Mouse (Mus musculus): Measurements from ENCODE around the gene Gpc6. TPM values are rescaled to one million over a fixed set of nuclear protein-coding genes. Genes with fewer than 3 reads are reported as not detected.

Gpc6 gene
- polyA plus RNA-seq, 1 experiment from 2014 or later = 42.5 TPM

- H3K9me3 ChIP-seq (ENCODE audit: control insufficient read depth, low read length) = no peaks in the 10 kb centered on the region
- no peaks in the 10 kb centered on the region; the same call in 1 of the 2 replicates for H3K4me1 ChIP-seq (ENCODE audit: control insufficient read depth, insufficient read depth, low read length)
- DNase-seq (ENCODE audit: low spot score) (no peak), ATAC-seq (ENCODE audit: low read depth) (no peak)
- no peak overlapping the region for H3K9ac ChIP-seq (ENCODE audit: low read depth, low read length)
- no peaks in the 10 kb centered on the region for H3K27me3 ChIP-seq (replicated peaks; ENCODE audit: control insufficient read depth, insufficient read depth, low read length)
- no peak overlapping the region for H3K27ac ChIP-seq (replicated peaks; ENCODE audit: low read depth, low read length)
- H3K4me2 ChIP-seq (ENCODE audit: low read depth, low read length) = no peak overlapping the region
- WGBS = 59% methylated on average over 4 of the region's 4 CpGs
- no peak overlapping the region for H3K4me3 ChIP-seq (ENCODE audit: low read depth, low read length)
- H3K36me3 ChIP-seq (ENCODE audit: control insufficient read depth, insufficient read depth, low read length) = no peaks in the 10 kb centered on the region
Observed at GRCm38 (mm10) chr14:117760830-117761517, 835.9 kb downstream of the Gpc6 start.

- H3K36me3 ChIP-seq (ENCODE audit: control insufficient read depth, insufficient read depth, low read length) = no peaks in the 10 kb centered on the region
- no peaks in the 10 kb centered on the region for H3K27me3 ChIP-seq (replicated peaks; ENCODE audit: control insufficient read depth, insufficient read depth, low read length)
- no peak overlapping the region for H3K27ac ChIP-seq (replicated peaks; ENCODE audit: low read depth, low read length)
- DNase-seq (ENCODE audit: low spot score) (no peak), ATAC-seq (ENCODE audit: low read depth) (no peak)
- H3K4me1 ChIP-seq (ENCODE audit: control insufficient read depth, insufficient read depth, low read length) = no peaks in the 10 kb centered on the region; the same call in 1 of the 2 replicates
- H3K9ac ChIP-seq (ENCODE audit: low read depth, low read length) = no peak overlapping the region
- no peak overlapping the region for H3K4me3 ChIP-seq (ENCODE audit: low read depth, low read length)
- no peaks in the 10 kb centered on the region for H3K9me3 ChIP-seq (ENCODE audit: control insufficient read depth, low read length)
- WGBS = 63% methylated on average over 5 of the region's 5 CpGs
- no peak overlapping the region for H3K4me2 ChIP-seq (ENCODE audit: low read depth, low read length)
Observed at GRCm38 (mm10) chr14:117762934-117763333, 837.8 kb downstream of the Gpc6 start.

- Histone ChIP-seq H3K27ac (replicated peaks; ENCODE audit: low read depth, low read length) (no peak overlapping the region), H3K27me3 (replicated peaks; ENCODE audit: control insufficient read depth, insufficient read depth, low read length) (no peaks in the 10 kb centered on the region), H3K4me1 (ENCODE audit: control insufficient read depth, insufficient read depth, low read length) (no peaks in the 10 kb centered on the region; the same call in 1 of the 2 replicates), H3K9ac (ENCODE audit: low read depth, low read length) (no peak overlapping the region), H3K9me3 (ENCODE audit: control insufficient read depth, low read length) (no peaks in the 10 kb centered on the region), H3K36me3 (ENCODE audit: control insufficient read depth, insufficient read depth, low read length) (no peaks in the 10 kb centered on the region), H3K4me3 (ENCODE audit: low read depth, low read length) (no peak overlapping the region), H3K4me2 (ENCODE audit: low read depth, low read length) (no peak overlapping the region)
- no peak for DNase-seq (ENCODE audit: low spot score)
- ATAC-seq (ENCODE audit: low read depth) = no peak
- 85% methylated on average over 4 of the region's 4 CpGs for WGBS
Observed at GRCm38 (mm10) chr14:117767861-117768260, 842.7 kb downstream of the Gpc6 start.

GRCm38 (mm10) chr14:117768697-117769096 is 843.6 kb downstream of the Gpc6 start:
- Histone ChIP-seq H3K36me3 (ENCODE audit: control insufficient read depth, insufficient read depth, low read length) (no peaks in the 10 kb centered on the region), H3K4me2 (ENCODE audit: low read depth, low read length) (no peak overlapping the region), H3K27me3 (replicated peaks; ENCODE audit: control insufficient read depth, insufficient read depth, low read length) (no peaks in the 10 kb centered on the region), H3K9me3 (ENCODE audit: control insufficient read depth, low read length) (no peaks in the 10 kb centered on the region), H3K9ac (ENCODE audit: low read depth, low read length) (no peak overlapping the region), H3K27ac (replicated peaks; ENCODE audit: low read depth, low read length) (no peak overlapping the region), H3K4me1 (ENCODE audit: control insufficient read depth, insufficient read depth, low read length) (no peaks in the 10 kb centered on the region), H3K4me3 (ENCODE audit: low read depth, low read length) (no peak overlapping the region)
- no peak for DNase-seq (ENCODE audit: low spot score)
- WGBS = 90% methylated on average over 7 of the region's 7 CpGs
- no peak for ATAC-seq (ENCODE audit: low read depth)

GRCm38 (mm10) chr14:117773373-117773772 is 848.3 kb downstream of the Gpc6 start:
- Histone ChIP-seq H3K9ac (ENCODE audit: low read depth, low read length) (no peak overlapping the region), H3K27me3 (replicated peaks; ENCODE audit: control insufficient read depth, insufficient read depth, low read length) (no peaks in the 10 kb centered on the region), H3K36me3 (ENCODE audit: control insufficient read depth, insufficient read depth, low read length) (no peaks in the 10 kb centered on the region), H3K4me1 (ENCODE audit: control insufficient read depth, insufficient read depth, low read length) (no peaks in the 10 kb centered on the region), H3K27ac (replicated peaks; ENCODE audit: low read depth, low read length) (no peak overlapping the region), H3K4me2 (ENCODE audit: low read depth, low read length) (no peak overlapping the region), H3K4me3 (ENCODE audit: low read depth, low read length) (no peak overlapping the region), H3K9me3 (ENCODE audit: control insufficient read depth, low read length) (no peaks in the 10 kb centered on the region)
- ATAC-seq (ENCODE audit: low read depth) (no peak), DNase-seq (ENCODE audit: low spot score) (no peak)
- WGBS = 74% methylated on average over 2 of the region's 2 CpGs

GRCm38 (mm10) chr14:117777866-117778500 is 852.9 kb downstream of the Gpc6 start:
- no peaks in the 10 kb centered on the region for H3K4me1 ChIP-seq (ENCODE audit: control insufficient read depth, insufficient read depth, low read length)
- H3K36me3 ChIP-seq (ENCODE audit: control insufficient read depth, insufficient read depth, low read length) = no peaks in the 10 kb centered on the region
- no peak overlapping the region for H3K9ac ChIP-seq (ENCODE audit: low read depth, low read length)
- no peaks in the 10 kb centered on the region for H3K27me3 ChIP-seq (replicated peaks; ENCODE audit: control insufficient read depth, insufficient read depth, low read length)
- no peaks in the 10 kb centered on the region for H3K9me3 ChIP-seq (ENCODE audit: control insufficient read depth, low read length)
- DNase-seq (ENCODE audit: low spot score) (no peak), ATAC-seq (ENCODE audit: low read depth) (no peak; the same call in 1 of the 2 replicates)
- 85% methylated on average over 13 of the region's 13 CpGs for WGBS
- H3K27ac ChIP-seq (replicated peaks; ENCODE audit: low read depth, low read length) = no peak overlapping the region
- no peak overlapping the region for H3K4me3 ChIP-seq (ENCODE audit: low read depth, low read length)
- H3K4me2 ChIP-seq (ENCODE audit: low read depth, low read length) = no peak overlapping the region

GRCm38 (mm10) chr14:117778538-117779413 is 853.7 kb downstream of the Gpc6 start:
- H3K9me3 ChIP-seq (ENCODE audit: control insufficient read depth, low read length) = no peaks in the 10 kb centered on the region
- no peak overlapping the region for H3K9ac ChIP-seq (ENCODE audit: low read depth, low read length)
- no peaks in the 10 kb centered on the region for H3K4me1 ChIP-seq (ENCODE audit: control insufficient read depth, insufficient read depth, low read length)
- H3K4me3 ChIP-seq (ENCODE audit: low read depth, low read length) = no peak overlapping the region
- H3K4me2 ChIP-seq (ENCODE audit: low read depth, low read length) = no peak overlapping the region
- no peaks in the 10 kb centered on the region for H3K27me3 ChIP-seq (replicated peaks; ENCODE audit: control insufficient read depth, insufficient read depth, low read length)
- DNase-seq (ENCODE audit: low spot score) (no peak), ATAC-seq (ENCODE audit: low read depth) (no peak)
- H3K36me3 ChIP-seq (ENCODE audit: control insufficient read depth, insufficient read depth, low read length) = no peaks in the 10 kb centered on the region
- H3K27ac ChIP-seq (replicated peaks; ENCODE audit: low read depth, low read length) = no peak overlapping the region
- WGBS = 81% methylated on average over 15 of the region's 15 CpGs

GRCm38 (mm10) chr14:117781724-117782123 is 856.6 kb downstream of the Gpc6 start:
- no peak overlapping the region for H3K27ac ChIP-seq (replicated peaks; ENCODE audit: low read depth, low read length)
- WGBS = 49% methylated on average over 5 of the region's 5 CpGs
- H3K4me1 ChIP-seq (ENCODE audit: control insufficient read depth, insufficient read depth, low read length) = 0 out of 2 replicates have a peak, but pooled peaks cover 3% of the 10 kb centered on the region
- ATAC-seq (ENCODE audit: low read depth) = no peak
- no peak for DNase-seq (ENCODE audit: low spot score)
- H3K4me2 ChIP-seq (ENCODE audit: low read depth, low read length) = no peak overlapping the region
- no peak overlapping the region for H3K4me3 ChIP-seq (ENCODE audit: low read depth, low read length)
- no peaks in the 10 kb centered on the region for H3K9me3 ChIP-seq (ENCODE audit: control insufficient read depth, low read length)
- H3K36me3 ChIP-seq (ENCODE audit: control insufficient read depth, insufficient read depth, low read length) = no peaks in the 10 kb centered on the region
- no peaks in the 10 kb centered on the region for H3K27me3 ChIP-seq (replicated peaks; ENCODE audit: control insufficient read depth, insufficient read depth, low read length)
- H3K9ac ChIP-seq (ENCODE audit: low read depth, low read length) = no peak overlapping the region

Data from embryonic facial prominence, embryonic 14.5 days (tissue).